Mouse (Mus musculus): ENCODE data around the gene Trub1. TPM values are rescaled to one million over a fixed set of nuclear protein-coding genes. Genes with fewer than 3 reads are reported as not detected.

The Trub1 gene
- polyA plus RNA-seq, 1 experiment from 2014 or later, result 15.6 TPM

DNA sequence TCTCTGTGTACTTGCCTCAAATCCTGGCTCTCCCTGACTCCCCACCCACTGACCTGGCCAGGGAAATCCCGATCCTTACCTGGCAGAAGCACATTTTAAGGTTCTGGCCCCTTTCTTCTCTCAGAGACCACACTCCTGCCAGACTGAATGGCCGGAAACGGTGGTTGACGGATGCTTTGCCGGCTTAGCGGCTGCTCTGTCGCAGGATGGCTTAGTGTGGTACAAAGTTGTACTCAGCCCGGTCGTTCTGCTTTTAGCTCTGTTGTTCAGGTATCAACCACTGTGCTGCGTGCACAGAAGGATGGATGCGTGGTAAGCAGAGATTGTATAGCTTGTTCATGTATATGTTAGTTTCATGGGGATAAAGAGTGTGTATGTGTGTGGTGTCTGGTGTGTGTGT lies 25.3 kb downstream of the Trub1 start:
- Histone ChIP-seq H3K9me3 (ENCODE audit: control insufficient read depth, low read length) (no peaks in the 10 kb centered on the region), H3K9ac (replicated peaks; ENCODE audit: low read length) (no peak overlapping the region), H3K4me3 (replicated peaks; ENCODE audit: low read depth, low read length) (no peak overlapping the region), H3K4me1 (ENCODE audit: control insufficient read depth, insufficient read depth, low read length) (0 out of 2 replicates have a peak, but pooled peaks cover 10% of the 10 kb centered on the region), H3K27ac (replicated peaks; ENCODE audit: low read depth, low read length) (0 out of 2 replicates have a peak overlapping the region, but pooled peaks have one; percentile 50), H3K27me3 (ENCODE audit: control insufficient read depth, insufficient read depth, low read length) (no peaks in the 10 kb centered on the region), H3K4me2 (ENCODE audit: low read length) (no peak overlapping the region), H3K36me3 (ENCODE audit: control insufficient read depth, insufficient read depth, low read length) (no peaks in the 10 kb centered on the region)
- DNase-seq (no peak), ATAC-seq (ENCODE audit: low FRiP score, low TSS enrichment) (no peak)
- WGBS, result 80% methylated on average over 11 of the region's 11 CpGs

DNA sequence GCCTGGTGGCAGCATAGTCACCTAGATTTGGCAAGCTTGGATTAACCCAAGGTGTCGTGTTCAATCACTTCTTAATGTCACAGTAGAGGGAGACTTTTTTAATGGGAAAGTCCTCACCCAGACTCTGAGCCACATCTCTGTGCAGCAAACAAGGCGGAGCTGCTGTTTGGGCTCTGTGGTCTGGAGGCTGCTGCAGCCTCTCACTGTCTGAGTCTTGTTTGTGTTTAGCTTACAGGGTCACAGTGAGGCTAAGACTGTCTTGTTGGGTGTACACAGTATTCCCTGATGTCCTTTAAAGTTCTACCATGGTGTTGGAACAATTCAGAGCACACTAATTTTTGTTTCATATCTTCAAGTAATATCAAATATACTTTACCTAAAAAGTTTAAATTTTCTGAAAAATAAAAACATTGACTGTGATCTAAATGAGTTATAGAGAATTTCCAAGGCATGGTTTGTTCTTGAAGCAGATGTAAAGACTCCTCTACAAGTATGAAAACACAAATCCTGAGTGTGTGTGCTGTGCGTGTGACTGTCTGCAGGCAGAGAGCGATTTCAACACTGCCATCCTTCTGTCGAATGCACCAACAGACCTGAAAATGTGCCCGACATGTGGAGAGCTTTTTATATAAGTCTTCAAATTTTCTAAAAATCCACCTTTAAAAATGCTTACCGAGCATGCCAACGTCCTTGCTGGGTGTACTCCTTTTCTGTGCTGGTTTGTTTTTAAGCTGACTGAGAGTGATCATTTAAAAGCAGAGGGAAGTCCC lies 27.4 kb downstream of the Trub1 start:
- peak overlapping the region; percentile 32; the same call in 1 of the 2 replicates for H3K27ac ChIP-seq (replicated peaks; ENCODE audit: low read depth, low read length)
- ATAC-seq (ENCODE audit: low FRiP score, low TSS enrichment), result no peak
- WGBS, result 80% methylated on average over 8 of the region's 8 CpGs

DNA sequence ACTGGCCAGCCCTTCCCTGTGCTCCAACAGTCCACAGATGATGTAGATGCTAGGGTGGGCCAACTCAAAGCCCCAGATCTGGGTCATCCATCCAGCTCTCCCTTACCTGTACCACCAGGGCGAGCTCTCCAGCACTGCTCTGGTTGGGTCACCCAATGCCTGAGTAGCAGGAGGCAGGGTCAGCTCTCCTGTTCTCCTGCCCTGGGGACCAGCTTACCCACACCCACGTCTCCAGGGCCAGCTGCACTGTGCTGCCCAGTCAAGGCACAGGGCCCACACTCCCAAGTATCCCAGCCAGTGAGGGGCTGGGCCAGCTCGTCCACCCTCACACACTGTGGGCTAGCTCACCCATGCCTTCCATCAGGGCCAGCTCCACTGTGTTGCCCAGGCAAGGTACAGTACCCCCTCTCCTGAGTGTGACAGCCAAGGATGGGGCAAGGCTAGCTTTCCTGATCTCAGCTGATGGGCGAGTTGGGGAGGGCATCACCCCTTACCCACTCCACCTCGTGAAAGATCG lies 29.1 kb downstream of the Trub1 start:
- 94% methylated on average over 6 of the region's 6 CpGs for WGBS
- Histone ChIP-seq H3K9ac (replicated peaks; ENCODE audit: low read length) (no peak overlapping the region), H3K27ac (replicated peaks; ENCODE audit: low read depth, low read length) (no peak overlapping the region), H3K36me3 (ENCODE audit: control insufficient read depth, insufficient read depth, low read length) (no peaks in the 10 kb centered on the region), H3K4me2 (ENCODE audit: low read length) (no peak overlapping the region), H3K4me3 (replicated peaks; ENCODE audit: low read depth, low read length) (no peak overlapping the region), H3K9me3 (ENCODE audit: control insufficient read depth, low read length) (no peaks in the 10 kb centered on the region), H3K4me1 (ENCODE audit: control insufficient read depth, insufficient read depth, low read length) (0 out of 2 replicates have a peak, but pooled peaks cover 6% of the 10 kb centered on the region), H3K27me3 (ENCODE audit: control insufficient read depth, insufficient read depth, low read length) (no peaks in the 10 kb centered on the region)
- DNase-seq (no peak), ATAC-seq (ENCODE audit: low FRiP score, low TSS enrichment) (no peak)

More for the DNA sequence above, 27.4 kb downstream of the Trub1 start:
- no peak overlapping the region for H3K4me3 ChIP-seq (replicated peaks; ENCODE audit: low read depth, low read length)
- no peak for DNase-seq
- no peaks in the 10 kb centered on the region for H3K27me3 ChIP-seq (ENCODE audit: control insufficient read depth, insufficient read depth, low read length)
- 0 out of 2 replicates have a peak, but pooled peaks cover 10% of the 10 kb centered on the region for H3K4me1 ChIP-seq (ENCODE audit: control insufficient read depth, insufficient read depth, low read length)
- H3K4me2 ChIP-seq (ENCODE audit: low read length), result no peak overlapping the region
- H3K9me3 ChIP-seq (ENCODE audit: control insufficient read depth, low read length), result no peaks in the 10 kb centered on the region
- no peak overlapping the region; the same call in 1 of the 2 replicates for H3K9ac ChIP-seq (replicated peaks; ENCODE audit: low read length)
- H3K36me3 ChIP-seq (ENCODE audit: control insufficient read depth, insufficient read depth, low read length), result no peaks in the 10 kb centered on the region

DNA sequence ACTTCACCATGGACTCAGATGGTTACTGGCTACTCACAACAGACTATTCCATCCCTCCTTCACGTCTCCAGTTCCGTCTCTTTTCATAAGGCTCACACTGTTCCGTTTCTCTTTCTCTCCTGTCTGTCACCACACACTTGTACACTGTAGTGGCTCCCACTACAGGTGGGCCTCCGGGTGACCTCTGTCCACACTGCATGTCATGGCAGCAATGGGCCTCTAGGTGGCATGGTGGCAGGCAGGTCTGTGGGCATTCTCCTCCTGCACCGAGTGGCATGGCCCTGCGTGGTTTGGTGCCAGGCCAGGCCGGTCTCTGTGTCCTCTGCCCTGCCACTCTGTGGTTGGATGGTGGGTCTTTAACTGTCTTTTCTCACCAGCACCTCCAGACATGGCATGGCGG lies 30.1 kb downstream of the Trub1 start:
- 84% methylated on average over 8 of the region's 8 CpGs for WGBS
- DNase-seq, result no peak

DNA sequence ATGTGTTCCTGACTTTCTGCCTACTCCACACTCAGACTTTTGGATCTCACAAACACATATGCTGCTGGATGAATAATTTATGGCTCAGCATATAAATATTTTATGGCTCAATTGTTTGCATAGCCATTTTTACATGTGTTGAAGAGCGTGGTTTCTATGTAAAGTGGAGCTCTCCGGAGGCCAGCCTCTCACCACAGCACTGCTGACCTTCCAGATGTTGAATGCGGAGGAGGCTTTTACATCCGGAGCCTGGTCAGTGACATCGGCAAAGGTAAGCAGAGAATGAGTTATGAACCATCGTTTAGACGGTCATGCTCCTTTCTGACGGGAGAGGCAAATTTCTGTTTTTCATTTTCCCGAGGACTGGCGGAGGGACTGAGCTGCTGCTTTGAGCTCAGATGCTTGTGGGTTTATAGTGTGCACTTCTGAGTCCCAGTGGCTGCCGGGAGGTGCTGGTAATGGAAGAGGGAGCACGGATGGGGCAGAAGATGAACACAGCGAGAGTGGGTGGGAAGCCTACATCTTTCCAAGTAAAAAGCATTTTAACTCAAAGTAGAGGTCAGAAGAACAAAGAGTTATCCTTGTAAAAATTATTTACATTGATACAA lies 34.4 kb downstream of the Trub1 start:
- no peak for ATAC-seq (ENCODE audit: low FRiP score, low TSS enrichment)
- peak overlapping the region; percentile 77 for H3K27ac ChIP-seq (replicated peaks; ENCODE audit: low read depth, low read length)

More for the DNA sequence above, 30.1 kb downstream of the Trub1 start:
- Histone ChIP-seq H3K9me3 (ENCODE audit: control insufficient read depth, low read length) (no peaks in the 10 kb centered on the region), H3K4me1 (ENCODE audit: control insufficient read depth, insufficient read depth, low read length) (0 out of 2 replicates have a peak, but pooled peaks cover 4% of the 10 kb centered on the region), H3K27ac (replicated peaks; ENCODE audit: low read depth, low read length) (no peak overlapping the region), H3K27me3 (ENCODE audit: control insufficient read depth, insufficient read depth, low read length) (no peaks in the 10 kb centered on the region), H3K4me3 (replicated peaks; ENCODE audit: low read depth, low read length) (no peak overlapping the region), H3K36me3 (ENCODE audit: control insufficient read depth, insufficient read depth, low read length) (no peaks in the 10 kb centered on the region), H3K4me2 (ENCODE audit: low read length) (no peak overlapping the region), H3K9ac (replicated peaks; ENCODE audit: low read length) (no peak overlapping the region)
- no peak for ATAC-seq (ENCODE audit: low FRiP score, low TSS enrichment)

DNA sequence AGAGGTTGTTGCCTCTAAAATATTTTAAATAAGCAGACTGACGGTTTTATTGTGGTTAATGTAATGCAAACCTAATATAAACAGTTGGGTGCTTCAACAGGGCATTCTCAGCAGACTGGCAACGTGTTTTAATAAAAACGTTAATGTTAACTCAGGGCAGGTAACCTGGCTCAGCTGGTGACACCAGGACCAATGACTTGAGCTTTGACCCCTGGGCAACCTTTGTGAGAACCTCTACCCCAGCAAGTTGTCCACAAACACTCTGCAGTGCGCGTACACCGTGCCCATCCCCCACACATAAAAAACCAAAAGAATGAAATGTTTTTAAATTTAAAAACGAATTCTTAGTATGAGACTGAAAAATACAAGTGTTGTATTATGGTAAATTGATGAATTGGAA lies 36.8 kb downstream of the Trub1 start:
- H3K9me3 ChIP-seq (ENCODE audit: control insufficient read depth, low read length), result no peaks in the 10 kb centered on the region
- H3K27ac ChIP-seq (replicated peaks; ENCODE audit: low read depth, low read length), result no peak overlapping the region
- H3K27me3 ChIP-seq (ENCODE audit: control insufficient read depth, insufficient read depth, low read length), result no peaks in the 10 kb centered on the region
- 88% methylated on average over 7 of the region's 7 CpGs for WGBS
- DNase-seq, result no peak
- 0 out of 2 replicates have a peak, but pooled peaks cover 3% of the 10 kb centered on the region for H3K4me1 ChIP-seq (ENCODE audit: control insufficient read depth, insufficient read depth, low read length)
- H3K4me2 ChIP-seq (ENCODE audit: low read length), result no peak overlapping the region
- no peak overlapping the region for H3K4me3 ChIP-seq (replicated peaks; ENCODE audit: low read depth, low read length)
- no peak for ATAC-seq (ENCODE audit: low FRiP score, low TSS enrichment)
- no peaks in the 10 kb centered on the region for H3K36me3 ChIP-seq (ENCODE audit: control insufficient read depth, insufficient read depth, low read length)
- H3K9ac ChIP-seq (replicated peaks; ENCODE audit: low read length), result no peak overlapping the region

More for the DNA sequence above, 34.4 kb downstream of the Trub1 start:
- peak; percentile 76 for DNase-seq
- H3K4me1 ChIP-seq (ENCODE audit: control insufficient read depth, insufficient read depth, low read length), result 0 out of 2 replicates have a peak, but pooled peaks cover 3% of the 10 kb centered on the region
- H3K4me3 ChIP-seq (replicated peaks; ENCODE audit: low read depth, low read length), result peak overlapping the region; percentile 8; the same call in 1 of the 2 replicates
- peak overlapping the region; percentile 18 for H3K9ac ChIP-seq (replicated peaks; ENCODE audit: low read length)
- H3K27me3 ChIP-seq (ENCODE audit: control insufficient read depth, insufficient read depth, low read length), result no peaks in the 10 kb centered on the region
- no peaks in the 10 kb centered on the region for H3K9me3 ChIP-seq (ENCODE audit: control insufficient read depth, low read length)
- WGBS, result 63% methylated on average over 13 of the region's 13 CpGs
- H3K4me2 ChIP-seq (ENCODE audit: low read length), result peak overlapping the region; percentile 37
- H3K36me3 ChIP-seq (ENCODE audit: control insufficient read depth, insufficient read depth, low read length), result no peaks in the 10 kb centered on the region

DNA sequence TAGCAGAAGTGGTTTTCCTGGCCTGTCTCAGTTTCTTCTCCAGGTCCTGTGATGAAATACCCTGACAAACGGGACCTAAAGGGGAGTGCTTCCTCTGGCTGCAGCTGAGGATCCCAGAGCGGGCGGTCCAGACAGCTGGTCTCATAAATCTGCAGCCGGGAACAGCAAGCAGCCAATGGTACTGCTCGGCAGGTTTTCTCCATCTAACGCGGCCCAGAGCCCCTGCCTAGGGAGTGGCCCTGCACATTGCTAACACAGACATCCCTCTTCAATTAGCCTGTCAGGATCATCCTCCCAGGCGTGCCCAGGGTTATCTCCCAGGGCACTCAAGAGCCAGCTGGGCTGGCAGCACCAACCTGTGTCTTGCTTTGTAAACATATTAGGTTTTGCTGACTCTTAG lies 38.3 kb downstream of the Trub1 start:
- ATAC-seq (ENCODE audit: low FRiP score, low TSS enrichment) (no peak; the same call in 1 of the 2 replicates), DNase-seq (peak; percentile 49)
- Histone ChIP-seq H3K27me3 (ENCODE audit: control insufficient read depth, insufficient read depth, low read length) (no peaks in the 10 kb centered on the region), H3K36me3 (ENCODE audit: control insufficient read depth, insufficient read depth, low read length) (no peaks in the 10 kb centered on the region), H3K9me3 (ENCODE audit: control insufficient read depth, low read length) (no peaks in the 10 kb centered on the region), H3K27ac (replicated peaks; ENCODE audit: low read depth, low read length) (0 out of 2 replicates have a peak overlapping the region, but pooled peaks have one; percentile 32), H3K4me2 (ENCODE audit: low read length) (0 out of 2 replicates have a peak overlapping the region, but pooled peaks have one; percentile 8), H3K4me1 (ENCODE audit: control insufficient read depth, insufficient read depth, low read length) (0 out of 2 replicates have a peak, but pooled peaks cover 3% of the 10 kb centered on the region), H3K4me3 (replicated peaks; ENCODE audit: low read depth, low read length) (no peak overlapping the region), H3K9ac (replicated peaks; ENCODE audit: low read length) (peak overlapping the region; percentile 37; the same call in 1 of the 2 replicates)
- 22% methylated on average over 8 of the region's 8 CpGs for WGBS

DNA sequence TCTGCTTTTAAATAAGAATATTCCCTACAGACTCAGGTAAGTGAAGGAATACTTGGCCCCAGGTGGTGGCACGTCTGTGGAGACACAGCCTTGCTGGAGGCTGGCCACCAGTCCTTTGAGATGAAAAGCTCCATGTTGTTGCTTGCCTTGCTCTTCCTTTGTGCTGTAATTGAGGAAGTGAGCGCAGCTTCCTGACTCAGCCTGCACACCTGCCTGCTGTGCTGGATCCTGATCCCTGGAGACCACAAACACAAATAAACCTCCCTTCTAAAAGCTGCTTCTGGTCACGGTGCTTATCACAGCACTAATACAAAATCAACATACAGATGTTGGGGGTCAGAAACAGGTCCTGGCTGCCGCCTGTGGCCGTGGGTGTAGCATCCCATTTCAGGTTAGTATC lies 41.3 kb downstream of the Trub1 start:
- no peak overlapping the region for H3K9ac ChIP-seq (replicated peaks; ENCODE audit: low read length)
- no peak overlapping the region for H3K4me3 ChIP-seq (replicated peaks; ENCODE audit: low read depth, low read length)
- H3K27me3 ChIP-seq (ENCODE audit: control insufficient read depth, insufficient read depth, low read length), result no peaks in the 10 kb centered on the region
- no peaks in the 10 kb centered on the region for H3K36me3 ChIP-seq (ENCODE audit: control insufficient read depth, insufficient read depth, low read length)
- H3K9me3 ChIP-seq (ENCODE audit: control insufficient read depth, low read length), result no peaks in the 10 kb centered on the region
- no peak for ATAC-seq (ENCODE audit: low FRiP score, low TSS enrichment)
- no peak for DNase-seq
- H3K4me1 ChIP-seq (ENCODE audit: control insufficient read depth, insufficient read depth, low read length), result 0 out of 2 replicates have a peak, but pooled peaks cover 5% of the 10 kb centered on the region
- whole genome bisulfite sequencing, result 83% methylated on average over 5 of the region's 5 CpGs
- H3K4me2 ChIP-seq (ENCODE audit: low read length), result no peak overlapping the region
- H3K27ac ChIP-seq (replicated peaks; ENCODE audit: low read depth, low read length), result no peak overlapping the region

All from midbrain, embryonic 14.5 days (tissue).